Mouse (Mus musculus) CH12.LX (cell line): ENCODE measurements at regions not wholly inside any gene's neighbourhood (a gene's known extent, or its start where the extent isn't known, plus 50 kb on each side); places are given as distances from the start of the nearest gene placed in this dataset.

Experiments used
- DNase-seq: peaks from one replicate; pipeline ENCODE4 v3.0.0-alpha.2; 2013; ENCODE audit errors: extremely low read depth
- H3K27ac ChIP-seq: 2 replicates; pipeline ENCODE4 v1.5.1; 2012; ENCODE audit warnings: low read depth, mild to moderate bottlenecking, control low read depth, moderate library complexity; ENCODE audit not compliant: insufficient read depth
- H3K27me3 ChIP-seq: replicated peaks from 2 replicates; pipeline ENCODE3; 2012; ENCODE audit warnings: inconsistent platforms
- H3K36me3 ChIP-seq, 2 experiments: replicated peaks in 1 of 2; 2 replicates each; pipeline versions ENCODE3 to v1.6.1; 2012; ENCODE audit warnings: inconsistent platforms in 1 of 2, low read length in 1 of 2, mild to moderate bottlenecking in 1 of 2, mixed read lengths in 1 of 2, moderate library complexity in 1 of 2; ENCODE audit not compliant: control insufficient read depth in 1 of 2, insufficient read depth in 1 of 2
- H3K4me1 ChIP-seq, 2 experiments: 2 replicates each; pipeline ENCODE4 v1.6.1; 2012; ENCODE audit warnings: inconsistent platforms in 1 of 2, moderate library complexity in 1 of 2; ENCODE audit not compliant: insufficient read depth in 2 of 2, control insufficient read depth in 1 of 2
- H3K4me2 ChIP-seq: 2 replicates; pipeline ENCODE4 v1.6.1; 2012; ENCODE audit warnings: low read depth, mild to moderate bottlenecking, control low read depth; ENCODE audit not compliant: poor library complexity, insufficient read depth, severe bottlenecking
- H3K4me3 ChIP-seq, 3 experiments: fragments of 150-350 bp in 1 of 3; sonication (generic) in 1 of 3; replicated peaks in 1 of 3; 2 replicates each; pipeline versions ENCODE3 to v1.5.1; 2011 to 2012; ENCODE audit warnings: low read depth in 2 of 3, low read length in 2 of 3, mild to moderate bottlenecking in 2 of 3, moderate library complexity in 2 of 3, control low read depth in 1 of 3, improper control_type of control experiment in 1 of 3, inconsistent platforms in 1 of 3, mixed read lengths in 1 of 3; ENCODE audit not compliant: poor library complexity in 1 of 3
- H3K79me2 ChIP-seq: replicated peaks from 2 replicates; pipeline ENCODE4 v1.6.1; 2012; ENCODE audit warnings: mild to moderate bottlenecking, moderate library complexity; ENCODE audit not compliant: control insufficient read depth, poor library complexity, insufficient read depth, severe bottlenecking; ENCODE audit errors: extremely low read depth
- H3K9ac ChIP-seq: 2 replicates; pipeline ENCODE4 v1.6.1; 2012; ENCODE audit warnings: low read depth, mild to moderate bottlenecking, control low read depth, moderate library complexity; ENCODE audit not compliant: insufficient read depth
- H3K9me3 ChIP-seq: replicated peaks from 2 replicates; pipeline ENCODE3; 2012; ENCODE audit warnings: low read length, inconsistent platforms, mixed read lengths
- CTCF ChIP-seq, 2 experiments: IDR thresholded peaks in 1 of 2; conservative IDR thresholded peaks in 1 of 2; 2 replicates each; pipeline ENCODE4 v1.5.1; 2011 to 2012; ENCODE audit warnings: low read depth in 2 of 2, low read length in 2 of 2, improper control_type of control experiment in 1 of 2, inconsistent platforms in 1 of 2, mild to moderate bottlenecking in 1 of 2, moderate library complexity in 1 of 2
- E2F4 ChIP-seq: IDR thresholded peaks from 2 replicates; pipeline ENCODE4 v1.6.1; 2011; ENCODE audit warnings: low read depth, low read length, improper control_type of control experiment; ENCODE audit not compliant: insufficient replicate concordance
- ELF1 ChIP-seq: IDR thresholded peaks from 2 replicates; pipeline ENCODE4 v1.6.1; 2014; ENCODE audit warnings: low read depth, mild to moderate bottlenecking, inconsistent platforms, low read length, improper control_type of control experiment
- ETS1 ChIP-seq: conservative IDR thresholded peaks from 2 replicates; pipeline ENCODE4 v1.6.1; 2012; ENCODE audit warnings: low read depth, mild to moderate bottlenecking, inconsistent platforms, low read length, improper control_type of control experiment, moderate library complexity
- HCFC1 ChIP-seq: IDR thresholded peaks from 2 replicates; pipeline ENCODE4 v1.6.1; 2012; ENCODE audit warnings: low read depth, mild to moderate bottlenecking, inconsistent platforms, low read length, improper control_type of control experiment
- IRF4 ChIP-seq: IDR thresholded peaks from 2 replicates; pipeline ENCODE4 v1.6.1; 2014; ENCODE audit warnings: low read depth, mild to moderate bottlenecking, inconsistent platforms, low read length, improper control_type of control experiment
- JUN ChIP-seq: IDR thresholded peaks from 2 replicates; pipeline ENCODE4 v1.6.1; 2011; ENCODE audit warnings: low read depth, mild to moderate bottlenecking, low read length, improper control_type of control experiment, moderate library complexity; ENCODE audit not compliant: insufficient read depth
- MAZ ChIP-seq: IDR thresholded peaks from 2 replicates; pipeline ENCODE4 v1.6.1; 2012; ENCODE audit warnings: low read depth, mild to moderate bottlenecking, inconsistent platforms, low read length, improper control_type of control experiment, moderate library complexity
- MEF2A ChIP-seq: IDR thresholded peaks from 2 replicates; pipeline ENCODE4 v1.6.1; 2014; ENCODE audit warnings: low read depth, mild to moderate bottlenecking, inconsistent platforms, low read length, improper control_type of control experiment, borderline replicate concordance
- MXI1 ChIP-seq: IDR thresholded peaks from 2 replicates; pipeline ENCODE4 v1.6.1; 2011; ENCODE audit warnings: mild to moderate bottlenecking, low read depth, low read length, improper control_type of control experiment
- MYC ChIP-seq: IDR thresholded peaks from 2 replicates; pipeline ENCODE4 v1.6.1; 2011; ENCODE audit warnings: low read depth, mild to moderate bottlenecking, improper control_type of control experiment, low read length
- NELFE ChIP-seq: IDR thresholded peaks from 2 replicates; pipeline ENCODE4 v1.6.1; 2011; ENCODE audit warnings: low read depth, low read length, improper control_type of control experiment
- NRF1 ChIP-seq: IDR thresholded peaks from 2 replicates; pipeline ENCODE4 v1.6.1; 2014; ENCODE audit warnings: low read depth, mild to moderate bottlenecking, inconsistent platforms, low read length, improper control_type of control experiment, moderate library complexity
- RAD21 ChIP-seq: IDR thresholded peaks from 2 replicates; pipeline ENCODE4 v1.6.1; 2011; ENCODE audit warnings: low read depth, mild to moderate bottlenecking, low read length, improper control_type of control experiment, moderate library complexity
- SMC3 ChIP-seq: IDR thresholded peaks from 2 replicates; pipeline ENCODE4 v1.6.1; 2011; ENCODE audit warnings: low read depth, low read length, improper control_type of control experiment
- TBP ChIP-seq: conservative IDR thresholded peaks from 2 replicates; pipeline ENCODE4 v1.6.1; 2011; ENCODE audit warnings: low read depth, low read length, improper control_type of control experiment
- TCF12 ChIP-seq: IDR thresholded peaks from 2 replicates; pipeline ENCODE4 v1.6.1; 2014; ENCODE audit warnings: low read depth, mild to moderate bottlenecking, inconsistent platforms, low read length, improper control_type of control experiment
- UBTF ChIP-seq: IDR thresholded peaks from 2 replicates; pipeline ENCODE4 v1.6.1; 2012; ENCODE audit warnings: low read depth, mild to moderate bottlenecking, inconsistent platforms, low read length, improper control_type of control experiment, moderate library complexity
- USF1 ChIP-seq: IDR thresholded peaks from 2 replicates; pipeline ENCODE4 v1.6.1; 2014; ENCODE audit warnings: low read depth, mild to moderate bottlenecking, inconsistent platforms, low read length, improper control_type of control experiment
- USF2 ChIP-seq: conservative IDR thresholded peaks from 2 replicates; pipeline ENCODE4 v1.6.1; 2011; ENCODE audit warnings: low read depth, low read length, improper control_type of control experiment
- ZC3H11A ChIP-seq: IDR thresholded peaks from 2 replicates; pipeline ENCODE4 v1.6.1; 2012; ENCODE audit warnings: low read depth, mild to moderate bottlenecking, inconsistent platforms, low read length, improper control_type of control experiment
- ZMIZ1 ChIP-seq: IDR thresholded peaks from 2 replicates; pipeline ENCODE4 v1.6.1; 2012; ENCODE audit warnings: low read depth, mild to moderate bottlenecking, inconsistent platforms, low read length, improper control_type of control experiment
- ZNF384 ChIP-seq: IDR thresholded peaks from 2 replicates; pipeline ENCODE4 v1.6.1; 2012; ENCODE audit warnings: low read depth, low read length, improper control_type of control experiment, inconsistent platforms
- dilution Hi-C: fragments of 300-500 bp; cut with MboI; formaldehyde crosslinking; loops from 2 replicates; pipeline ENCODE4 v1.14.3; 2020; ENCODE audit warnings: low sequenced_read_pairs; ENCODE audit not compliant: extremely low pct_unique_long_range_greater_than_20kb, extremely low pct_ligation_motif_present
- in situ Hi-C: fragments of 300-500 bp; cut with MboI; formaldehyde crosslinking; loops from 3 replicates; pipeline ENCODE4 v1.14.3; 2019; ENCODE audit warnings: low sequenced_read_pairs, low pct_ligation_motif_present, low pct_unique_long_range_greater_than_20kb, mixed read lengths

- TF ChIP-seq MEF2A (no peak), TCF12 (peak; percentile 75; the same call in 1 of the 2 replicates), IRF4 (peak; percentile 88), E2F4 (no peak), TBP (no peak), JUN (peak; percentile 13; the same call in 1 of the 2 replicates), MYC (peak; percentile 73; the same call in 1 of the 2 replicates), CTCF (conservative IDR thresholded peaks at IDR 0.05 in 1 of 2, IDR thresholded peaks at IDR 0.05 in 1 of 2; ENCODE audit: low read depth in 2 of 2, low read length in 2 of 2) (peak in 1 of 2 experiments; percentile 47; a peak in 2 of 4 replicates), ZNF384 (no peak), NRF1 (no peak)
- TF ChIP-seq, all 38 proteins: peak for 15
Measured at GRCm38 (mm10) chr13:51970051-51970450, 123.6 kb downstream of the Gadd45g start (continued).

- H3K4me3 ChIP-seq, result no peak overlapping the region
- no peaks in the 10 kb centered on the region for H3K36me3 ChIP-seq
- no peaks in the 10 kb centered on the region for H3K79me2 ChIP-seq
- H3K27ac ChIP-seq, result no peak overlapping the region
- TF ChIP-seq RAD21 (no peak), UBTF (no peak), TBP (no peak), MXI1 (no peak), MAZ (no peak), NELFE (no peak), HCFC1 (no peak), CTCF (conservative IDR thresholded peaks at IDR 0.05 in 1 of 2, IDR thresholded peaks at IDR 0.05 in 1 of 2; ENCODE audit: low read depth in 2 of 2, low read length in 2 of 2) (no peak), ZC3H11A (no peak), ELF1 (no peak), SMC3 (no peak), E2F4 (no peak), JUN (no peak), USF1 (no peak), USF2 (no peak), ZMIZ1 (no peak), ETS1 (no peak), NRF1 (no peak), MEF2A (no peak)
- H3K9ac ChIP-seq, result no peak overlapping the region
- in situ Hi-C loops, result no loop called here
- DNase-seq, result no peak
- H3K4me2 ChIP-seq, result no peak overlapping the region
- dilution Hi-C loops, result no loop called here
- peaks cover 19 to 29% of the 10 kb centered on the region in 2 experiments for H3K4me1 ChIP-seq
- H3K27me3 ChIP-seq, result no peaks in the 10 kb centered on the region
- peaks cover 4% of the 10 kb centered on the region for H3K9me3 ChIP-seq
Measured at GRCm38 (mm10) chr13:51972656-51973310, 126.3 kb downstream of the Gadd45g start.
